8 mouse cellular contexts compared by ENCODE assay signal in the genomic region with DNA sequence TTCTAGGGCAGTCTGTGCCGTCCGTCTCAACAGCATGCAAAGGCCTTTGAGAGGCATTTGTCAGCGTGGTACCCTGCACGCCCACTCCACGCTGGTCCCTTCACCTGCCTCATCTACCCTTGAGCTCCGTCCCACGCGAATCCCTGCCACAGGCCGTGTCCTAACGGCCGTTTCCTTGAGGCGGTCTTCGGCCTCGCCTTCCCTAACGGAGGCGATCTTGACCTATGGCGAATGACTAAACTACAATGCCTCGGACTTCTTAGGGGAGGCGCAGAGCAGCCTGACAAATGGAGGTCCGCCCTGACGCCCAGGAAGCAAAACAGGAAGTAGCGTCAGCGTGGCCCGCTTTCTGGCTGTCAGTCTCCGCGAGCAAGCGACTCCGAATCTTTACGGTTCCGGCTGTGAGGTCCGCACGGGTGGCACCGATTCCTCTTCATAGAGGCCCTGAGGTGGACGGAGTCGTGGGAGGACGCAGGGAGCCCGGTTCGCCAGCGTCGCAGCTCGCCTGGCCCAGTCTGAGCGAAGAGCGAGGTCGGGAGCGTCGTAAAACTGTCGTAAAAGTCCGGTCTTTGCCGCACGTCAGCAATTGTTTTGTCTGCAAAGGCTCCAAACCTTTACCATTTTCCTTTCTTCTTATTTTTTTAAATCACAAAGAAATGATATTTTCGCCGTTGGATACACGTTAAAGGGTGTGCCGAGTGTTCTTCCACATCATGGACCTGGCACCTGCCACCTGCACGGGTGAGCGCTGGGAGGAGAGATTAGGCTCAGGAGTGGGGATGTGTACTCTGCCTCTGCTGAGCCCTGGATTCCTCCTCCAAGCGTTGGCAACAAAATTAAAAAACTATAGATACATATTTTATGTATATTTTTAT. TPM values are rescaled to one million over a fixed set of nuclear protein-coding genes. Genes with fewer than 3 reads are reported as not detected.
DNase-seq lines count a peak whose midpoint lies in the region; ATAC-seq and TF ChIP-seq lines count a peak whose summit lies in the region.

No protein-coding gene starts in this region.

- peaks cover 11% of the 10 kb centered on the region for H3K36me3 ChIP-seq in megakaryocyte, embryonic 14.5 days (replicated peaks; ENCODE audit: low read length)

- ATAC-seq in activated CD4-positive, CD25-positive, alpha-beta regulatory T cell, adult 4 months, result peak; percentile 89

- H3K4me1 ChIP-seq in cortical plate, adult 2 months (ENCODE audit: control insufficient read depth, insufficient read depth, low read length), result no peaks in the 10 kb centered on the region
- peaks cover 4% of the 10 kb centered on the region for H3K4me1 ChIP-seq in megakaryocyte, embryonic 14.5 days

- H3K4me3 ChIP-seq in cortical plate, adult 2 months (ENCODE audit: insufficient read depth, low read length), result peak overlapping the region; percentile 99
- H3K4me3 ChIP-seq in megakaryocyte, embryonic 14.5 days (replicated peaks), result peak overlapping the region; percentile 98

- H3K27me3 ChIP-seq in megakaryocyte, embryonic 14.5 days (replicated peaks), result no peaks in the 10 kb centered on the region

- H3K27ac ChIP-seq in cortical plate, adult 2 months (ENCODE audit: insufficient read depth, low read length), result peak overlapping the region; percentile 100

- no peak for TF ChIP-seq CTCF in cortical plate, adult 2 months (IDR thresholded peaks at IDR 0.05; ENCODE audit: extremely low read depth, insufficient read depth, low read length)

- H3K9me3 ChIP-seq in megakaryocyte, embryonic 14.5 days, result peaks cover 13% of the 10 kb centered on the region

- TF ChIP-seq POLR2A in cortical plate, adult 2 months (IDR thresholded peaks at IDR 0.05; ENCODE audit: extremely low read depth, insufficient read depth, low read length), result peak; percentile 75

- DNase-seq in gastrocnemius, adult 8-10 months (ENCODE audit: low spot score in 2 of 2), result peak; percentile 66 to 70
- peak; percentile 92 for DNase-seq in hindlimb bud, embryonic 11.5 days (ENCODE audit: extremely low spot score, low read depth, low spot score)
- peak; percentile 81 to 83 for DNase-seq in left cerebral cortex, adult 8-10 months (ENCODE audit: low spot score in 2 of 2)
- DNase-seq in right cerebral cortex, postnatal 10 days (ENCODE audit: low spot score in 2 of 2), result peak; percentile 90 to 94
- DNase-seq in urinary bladder, postnatal 25 days (ENCODE audit: low spot score), result peak; percentile 75

RNA-seq across cellular contexts. Expression of a gene that starts 26.2 kb away (rescaled TPM):
- 10 to 100 TPM in 1 of 2 experiments, 1 to 10 TPM in 1; 9.0 to 16.1 TPM for polyA plus RNA-seq in activated CD4-positive, CD25-positive, alpha-beta regulatory T cell, adult 4 months (2017; shearing (Covaris generic))
- 11.9 TPM in 2 replicates for polyA plus RNA-seq in cortical plate, adult 2 months (2012; rRNA removed)
- 1 to 10 TPM; 2.0 to 4.2 (median 2.5) TPM for total RNA-seq in gastrocnemius, adult 8-10 months (2022)
- 10 to 100 TPM; 16.4 to 21.1 (median 18.7) TPM for total RNA-seq in left cerebral cortex, adult 8-10 months (2022)
- polyA plus RNA-seq in megakaryocyte, embryonic 14.5 days (2012; ENCODE audit: insufficient read depth, low replicate concordance), result 1.6 TPM in 1 of 2 replicates, not detected in the other

RNA-seq across cellular contexts. Expression of a gene that starts 35.3 kb away (rescaled TPM):
- 100 to 1,000 TPM; 339 to 401 TPM for polyA plus RNA-seq in activated CD4-positive, CD25-positive, alpha-beta regulatory T cell, adult 4 months (2017; shearing (Covaris generic))
- polyA plus RNA-seq in cortical plate, adult 2 months (2012; rRNA removed), result 569 and 577 TPM in 2 replicates
- total RNA-seq in gastrocnemius, adult 8-10 months (2022), result 100 to 1,000 TPM; 164 to 206 (median 183) TPM
- total RNA-seq in left cerebral cortex, adult 8-10 months (2022), result 100 to 1,000 TPM; 263 to 330 (median 301) TPM
- 15.3 TPM in 1 of 2 replicates, not detected in the other for polyA plus RNA-seq in megakaryocyte, embryonic 14.5 days (2012; ENCODE audit: insufficient read depth, low replicate concordance)

RNA-seq across cellular contexts. Expression of a gene that starts 37.2 kb away (rescaled TPM):
- 10 to 100 TPM; 26.1 to 30.9 TPM for polyA plus RNA-seq in activated CD4-positive, CD25-positive, alpha-beta regulatory T cell, adult 4 months (2017; shearing (Covaris generic))
- polyA plus RNA-seq in cortical plate, adult 2 months (2012; rRNA removed), result 26.9 and 30.3 TPM in 2 replicates
- 1 to 10 TPM; 3.8 to 5.9 (median 4.7) TPM for total RNA-seq in gastrocnemius, adult 8-10 months (2022)
- 10 to 100 TPM; 20.1 to 29.5 (median 26.9) TPM for total RNA-seq in left cerebral cortex, adult 8-10 months (2022)
- 20.8 and 31.8 TPM in 2 replicates for polyA plus RNA-seq in megakaryocyte, embryonic 14.5 days (2012; ENCODE audit: insufficient read depth, low replicate concordance)

RNA-seq across cellular contexts. Expression of a gene that starts 44.6 kb away (rescaled TPM):
- polyA plus RNA-seq in activated CD4-positive, CD25-positive, alpha-beta regulatory T cell, adult 4 months (2017; shearing (Covaris generic)), result 10 to 100 TPM; 22.6 to 27.2 TPM
- 47.1 and 47.4 TPM in 2 replicates for polyA plus RNA-seq in cortical plate, adult 2 months (2012; rRNA removed)
- total RNA-seq in gastrocnemius, adult 8-10 months (2022), result 10 to 100 TPM; 12.2 to 15.0 (median 13.7) TPM
- 10 to 100 TPM; 32.7 to 37.5 (median 35.2) TPM for total RNA-seq in left cerebral cortex, adult 8-10 months (2022)
- polyA plus RNA-seq in megakaryocyte, embryonic 14.5 days (2012; ENCODE audit: insufficient read depth, low replicate concordance), result 8.5 and 31.8 TPM in 2 replicates

Comparison
In these comparisons a context has a peak if more than half of its experiments do, and no peak if none do; other contexts are left out.
1. Peak in every context shown above with its lines: DNase-seq, ATAC-seq, H3K4me3 ChIP-seq and H3K27ac ChIP-seq.
2. RNA of a gene that starts 35.3 kb away (polyA plus RNA-seq): 569 to 577 TPM in cortical plate, adult 2 months and 339 to 401 TPM in activated CD4-positive, CD25-positive, alpha-beta regulatory T cell, adult 4 months; 15.3 TPM in megakaryocyte, embryonic 14.5 days; every median in the first group is over 10 times any median in the second.